Mouse (Mus musculus): ENCODE measurements at regions not wholly inside any gene's neighbourhood (a gene's known extent, or its start where the extent isn't known, plus 50 kb on each side); places are given as distances from the start of the nearest gene placed in this dataset.

GRCm38 (mm10) chr3:78412669-78413419 is 873.5 kb downstream of the Rapgef2 start:
- intact Hi-C loops (cut with DNase I): no loop called here
- DNase-seq (ENCODE audit: low spot score in 2 of 2): no peak

GRCm38 (mm10) chr3:78411395-78411794 is 874.9 kb downstream of the Rapgef2 start:
- no peak for DNase-seq (ENCODE audit: low spot score in 2 of 2)
- intact Hi-C loops (cut with DNase I): no loop called here

GRCm38 (mm10) chr3:78409237-78409636 is 877.1 kb downstream of the Rapgef2 start:
- no peak for DNase-seq (ENCODE audit: low spot score in 2 of 2)
- intact Hi-C loops (cut with DNase I): no loop called here

GRCm38 (mm10) chr3:78405760-78406467 is 880.4 kb downstream of the Rapgef2 start:
- DNase-seq (ENCODE audit: low spot score in 2 of 2): peak in 1 of 2 experiments; percentile 7
- intact Hi-C loops (cut with DNase I): no loop called here

- intact Hi-C loops (cut with DNase I): loop anchor here (10.0 kb wide), 1 partner anchor 556 kb away; no protein-coding TSS in a partner anchor
- DNase-seq (ENCODE audit: low spot score in 2 of 2): peak; percentile 62 to 82
Measured at GRCm38 (mm10) chr3:78358377-78358776, 927.9 kb downstream of the Rapgef2 start.

GRCm38 (mm10) chr3:78339891-78340290 is 946.4 kb downstream of the Rapgef2 start:
- intact Hi-C loops (cut with DNase I): no loop called here
- DNase-seq (ENCODE audit: low spot score in 2 of 2): no peak

GRCm38 (mm10) chr3:78311630-78312406 is 974.5 kb downstream of the Rapgef2 start:
- peak in 1 of 2 experiments; percentile 2 for DNase-seq (ENCODE audit: low spot score in 2 of 2)
- intact Hi-C loops (cut with DNase I): no loop called here

- DNase-seq (ENCODE audit: low spot score in 2 of 2): no peak
- intact Hi-C loops (cut with DNase I): no loop called here
Measured at GRCm38 (mm10) chr3:78300506-78300905, 985.8 kb downstream of the Rapgef2 start.

- no peak for DNase-seq (ENCODE audit: low spot score in 2 of 2)
- intact Hi-C loops (cut with DNase I): no loop called here
Measured at GRCm38 (mm10) chr3:78291894-78292293, 994.4 kb downstream of the Rapgef2 start.

- intact Hi-C loops (cut with DNase I): no loop called here
- no peak for DNase-seq (ENCODE audit: low spot score in 2 of 2)
Measured at GRCm38 (mm10) chr3:78284071-78284470, 1002.2 kb downstream of the Rapgef2 start.

GRCm38 (mm10) chr3:78236920-78237319 is 1049.4 kb downstream of the Rapgef2 start:
- intact Hi-C loops (cut with DNase I): no loop called here

GRCm38 (mm10) chr3:78209729-78210128 is 1076.6 kb downstream of the Rapgef2 start:
- DNase-seq (ENCODE audit: low spot score in 2 of 2): no peak
- intact Hi-C loops (cut with DNase I): no loop called here

More at GRCm38 (mm10) chr3:78236920-78237319, 1049.4 kb downstream of the Rapgef2 start:
- peak in 1 of 2 experiments; percentile 3 for DNase-seq (ENCODE audit: low spot score in 2 of 2)

GRCm38 (mm10) chr3:78162601-78163000 is 1123.7 kb downstream of the Rapgef2 start:
- no peak for DNase-seq (ENCODE audit: low spot score in 2 of 2)
- intact Hi-C loops (cut with DNase I): no loop called here

GRCm38 (mm10) chr3:78158450-78158849 is 1127.9 kb downstream of the Rapgef2 start:
- intact Hi-C loops (cut with DNase I): no loop called here
- DNase-seq (ENCODE audit: low spot score in 2 of 2): peak; percentile 51 to 90
